Mouse (Mus musculus): ENCODE results near the gene Qrfp. TPM values are rescaled to one million over a fixed set of nuclear protein-coding genes. Genes with fewer than 3 reads are reported as not detected.

Gene Qrfp
- total RNA-seq, 1 experiment from 2014 or later = not detected

- ATAC-seq (replicated peaks in 1 of 2; ENCODE audit: insufficient read depth in 1 of 2, low FRiP score in 2 of 2, low TSS enrichment in 1 of 2, low read depth in 1 of 2, poor library complexity in 2 of 2, severe bottlenecking in 2 of 2) = peak; percentile 82 to 90
Measured at GRCm38 (mm10) chr2:31759751-31760460, 50.5 kb downstream of the Qrfp start.

- ATAC-seq (replicated peaks in 1 of 2; ENCODE audit: insufficient read depth in 1 of 2, low FRiP score in 2 of 2, low TSS enrichment in 1 of 2, low read depth in 1 of 2, poor library complexity in 2 of 2, severe bottlenecking in 2 of 2) = no peak
Measured at GRCm38 (mm10) chr2:31758966-31759365, 51.4 kb downstream of the Qrfp start.

- no peak for ATAC-seq (replicated peaks in 1 of 2; ENCODE audit: insufficient read depth in 1 of 2, low FRiP score in 2 of 2, low TSS enrichment in 1 of 2, low read depth in 1 of 2, poor library complexity in 2 of 2, severe bottlenecking in 2 of 2)
Measured at GRCm38 (mm10) chr2:31757472-31757871, 52.9 kb downstream of the Qrfp start.

Other genes starting within 250 kb of the Qrfp start
- gene Fubp3, start 237.9 kb downstream of the Qrfp start, total RNA-seq (2017) = 32.0 and 36.3 TPM in 2 replicates
- not detected in 2 replicates for gene Prdm12, start 170.5 kb downstream of the Qrfp start, total RNA-seq (2017)
- 77.7 and 85.4 TPM in 2 replicates for gene Exosc2, start 139.9 kb downstream of the Qrfp start, total RNA-seq (2017)
- gene Abl1, start 122.2 kb downstream of the Qrfp start, total RNA-seq (2017) = 35.4 and 41.1 TPM in 2 replicates
- not detected in 2 replicates for gene Fibcd1, start 35.4 kb upstream of the Qrfp start, total RNA-seq (2017)
- gene Lamc3, start 76.7 kb upstream of the Qrfp start, total RNA-seq (2017) = not detected in 2 replicates
- gene Aif1l, start 139.6 kb upstream of the Qrfp start, total RNA-seq (2017) = 1.0 and 1.1 TPM in 2 replicates
- 35.2 and 76.3 TPM in 2 replicates for gene Nup214, start 163.9 kb upstream of the Qrfp start, total RNA-seq (2017)

Data from hematopoietic stem cell, adult 5-6 weeks (primary cell).